Mouse (Mus musculus) kidney, adult 2 months (tissue): ENCODE measurements around the gene Abr.

Source experiments
- CTCF ChIP-seq: fragments of 200-500 bp; conservative IDR thresholded peaks from 2 replicates; pipeline ENCODE4 v1.5.1; 2011; ENCODE audit warnings: low read depth, mild to moderate bottlenecking, control low read depth, low read length, moderate library complexity, mixed read lengths; ENCODE audit not compliant: insufficient read depth, insufficient read length
- POLR2A ChIP-seq: fragments of 200-500 bp; IDR thresholded peaks from one replicate; pipeline ENCODE4 v1.6.1; 2011; ENCODE audit warnings: low read depth, low read length, control low read depth

GRCm38 (mm10) chr11:76515123-76515522, 107.0 kb downstream of the Abr start:
- TF ChIP-seq CTCF (no peak), POLR2A (no peak)
